Mouse (Mus musculus) neural tube, embryonic 14.5 days (tissue): ENCODE results near the gene Nfib. TPM values are rescaled to one million over a fixed set of nuclear protein-coding genes. Genes with fewer than 3 reads are reported as not detected.

ENCODE experiments used
- ATAC-seq: fragments of 200-750 bp; cut with Nextera tagmentation; 2 replicates; pipeline ENCODE4 v1.8.0; 2017; ENCODE audit warnings: low read depth, mild to moderate bottlenecking, moderate TSS enrichment, moderate library complexity
- H3K27ac ChIP-seq: fragments of 300-500 bp; sonication (generic); 2 replicates; pipeline ENCODE4 v1.5.1; 2014; ENCODE audit warnings: low read depth, mild to moderate bottlenecking, control low read depth, low read length, moderate library complexity, mixed read lengths
- H3K27me3 ChIP-seq: fragments of 300-500 bp; sonication (generic); 2 replicates; pipeline ENCODE4 v1.6.1; 2014; ENCODE audit warnings: low read length; ENCODE audit not compliant: control insufficient read depth, insufficient read depth
- H3K36me3 ChIP-seq: fragments of 300-500 bp; sonication (generic); 2 replicates; pipeline ENCODE4 v1.6.1; 2014; ENCODE audit warnings: low read length, mixed read lengths; ENCODE audit not compliant: control insufficient read depth, insufficient read depth
- H3K4me1 ChIP-seq: fragments of 300-500 bp; sonication (generic); 2 replicates; pipeline ENCODE4 v1.6.1; 2014; ENCODE audit warnings: low read length; ENCODE audit not compliant: control insufficient read depth, insufficient read depth
- H3K4me2 ChIP-seq: fragments of 300-500 bp; sonication (generic); 2 replicates; pipeline ENCODE4 v1.6.1; 2014; ENCODE audit warnings: mild to moderate bottlenecking, low read depth, low read length, control low read depth
- H3K4me3 ChIP-seq: fragments of 300-500 bp; sonication (generic); 2 replicates; pipeline ENCODE4 v1.5.1; 2014; ENCODE audit warnings: low read depth, low read length, control low read depth, mixed read lengths
- H3K9ac ChIP-seq: fragments of 300-500 bp; sonication (generic); replicated peaks from 2 replicates; pipeline ENCODE4 v1.6.1; 2014; ENCODE audit warnings: low read depth, mild to moderate bottlenecking, control low read depth, low read length, mixed read lengths
- H3K9me3 ChIP-seq: fragments of 300-500 bp; sonication (generic); 2 replicates; pipeline ENCODE4 v1.6.1; 2016; ENCODE audit warnings: low read length; ENCODE audit not compliant: control insufficient read depth
- WGBS: fragments of 180-500 bp; shearing (Covaris S2); extraction: QIAGEN DNeasy Blood & Tissue Kit; methylation state at CpG from one replicate; pipeline ENCODE4 v1.1.7; 2014; 5-methylcytosine and 5-hydroxymethylcytosine counted together
- polyA plus RNA-seq: library from polyadenylated mRNA; unstranded; fragments of >200 nt; fragmentation: Nextera tagmentation; extraction: Ambion mirVana; gene quantifications from 2 replicates; pipeline ENCODE4 v1.2.1, GENCODE M21; 2014

Nfib gene
- polyA plus RNA-seq, 1 experiment from 2014 or later = 111 TPM

DNA sequence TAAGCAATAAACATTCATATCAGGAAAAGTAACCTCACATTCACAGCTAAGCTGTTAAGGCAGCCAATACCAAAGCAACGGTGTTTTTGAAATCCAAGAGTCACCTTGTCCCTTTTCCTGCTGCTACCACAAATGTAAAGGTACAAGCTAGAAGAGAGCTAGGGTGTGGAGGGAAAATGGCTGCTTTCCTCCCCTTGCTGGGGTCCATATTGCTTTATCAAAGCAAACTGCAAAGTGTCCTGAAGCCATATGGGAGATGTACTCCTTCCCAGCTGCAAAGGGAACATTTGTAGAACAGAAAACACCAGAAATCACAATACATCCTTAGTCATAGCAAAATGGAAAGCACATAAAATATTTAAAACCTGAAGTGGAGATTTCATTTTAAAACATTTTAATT, 456.6 kb downstream of the Nfib start:
- Histone ChIP-seq H3K27me3 (no peaks in the 10 kb centered on the region), H3K27ac (0 out of 2 replicates have a peak overlapping the region, but pooled peaks have one; percentile 18), H3K36me3 (no peaks in the 10 kb centered on the region), H3K4me3 (no peak overlapping the region), H3K9me3 (no peaks in the 10 kb centered on the region), H3K4me2 (no peak overlapping the region), H3K9ac (no peak overlapping the region), H3K4me1 (no peaks in the 10 kb centered on the region)
- no peak for ATAC-seq
- 80% methylated on average over 1 of the region's 1 CpGs for WGBS

DNA sequence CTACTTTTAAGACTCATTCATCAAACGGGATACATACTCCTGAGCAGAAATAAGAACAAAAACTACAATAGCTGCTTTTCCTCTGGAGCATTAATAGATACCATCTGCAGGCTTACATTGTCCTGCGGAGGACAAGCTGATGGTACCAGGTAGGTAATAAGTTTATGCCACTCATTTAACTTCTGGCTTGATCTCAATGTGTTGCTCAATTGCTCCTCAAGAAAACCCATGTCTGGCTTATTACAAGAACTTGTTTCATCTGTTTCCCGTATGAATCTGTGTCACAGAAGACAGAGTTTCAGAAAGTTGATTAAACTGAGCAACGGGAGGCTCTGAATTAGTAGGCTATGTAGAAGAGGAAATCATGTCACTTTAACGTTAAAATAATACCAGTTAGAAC, 457.5 kb downstream of the Nfib start:
- no peak overlapping the region for H3K4me3 ChIP-seq
- H3K9ac ChIP-seq = no peak overlapping the region
- ATAC-seq = no peak
- H3K27ac ChIP-seq = no peak overlapping the region
- H3K4me2 ChIP-seq = no peak overlapping the region
- no peaks in the 10 kb centered on the region for H3K27me3 ChIP-seq
- H3K36me3 ChIP-seq = no peaks in the 10 kb centered on the region
- no peaks in the 10 kb centered on the region for H3K9me3 ChIP-seq
- no peaks in the 10 kb centered on the region for H3K4me1 ChIP-seq
- WGBS = 92% methylated on average over 5 of the region's 5 CpGs

DNA sequence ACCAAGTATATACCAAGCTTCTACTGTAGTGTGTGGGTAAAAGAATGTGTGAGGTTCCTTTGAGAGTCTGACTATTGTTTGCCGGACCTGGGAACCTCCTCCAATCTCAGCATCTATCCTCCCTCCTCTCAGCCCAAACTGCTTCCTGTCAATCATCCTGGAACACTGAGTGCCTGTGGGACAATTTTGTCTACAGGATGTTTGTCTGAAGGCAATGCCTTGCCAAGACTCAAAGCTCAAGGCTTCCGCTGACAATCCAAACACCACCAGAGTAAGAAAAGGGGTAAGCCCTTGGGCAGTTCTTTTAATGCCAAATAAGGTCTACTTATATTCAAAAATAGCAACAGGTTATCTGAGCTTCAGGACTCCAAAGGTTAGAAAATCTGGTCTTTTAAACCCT, 459.3 kb downstream of the Nfib start:
- ATAC-seq = no peak
- Histone ChIP-seq H3K36me3 (no peaks in the 10 kb centered on the region), H3K4me1 (no peaks in the 10 kb centered on the region), H3K9me3 (no peaks in the 10 kb centered on the region), H3K27ac (no peak overlapping the region), H3K4me2 (no peak overlapping the region), H3K4me3 (no peak overlapping the region), H3K27me3 (no peaks in the 10 kb centered on the region), H3K9ac (no peak overlapping the region)
- WGBS = 78% methylated on average over 2 of the region's 2 CpGs

Other genes with a start within 250 kb of the Nfib start
- 19.8 and 20.3 TPM in 2 replicates for gene Zdhhc21, start 154.2 kb upstream of the Nfib start, polyA plus RNA-seq
- gene Cer1, start 179.4 kb upstream of the Nfib start, polyA plus RNA-seq = 0.30 TPM in 1 of 2 replicates, not detected in the other